Mouse (Mus musculus) heart, embryonic 12.5 days (tissue): Measurements from ENCODE around the gene Gsn. TPM values are rescaled to one million over a fixed set of nuclear protein-coding genes. Genes with fewer than 3 reads are reported as not detected.

Source experiments
- ATAC-seq: fragments of 200-750 bp; cut with Nextera tagmentation; 2 replicates; pipeline ENCODE4 v1.8.0; 2017; ENCODE audit warnings: moderate TSS enrichment, moderate library complexity; ENCODE audit not compliant: insufficient number of reproducible peaks, low FRiP score
- H3K27ac ChIP-seq: fragments of 300-500 bp; sonication (generic); 2 replicates; pipeline ENCODE4 v1.5.1; 2016; ENCODE audit warnings: mild to moderate bottlenecking, moderate library complexity; ENCODE audit not compliant: poor library complexity, severe bottlenecking
- H3K27me3 ChIP-seq: fragments of 300-500 bp; sonication (generic); replicated peaks from 2 replicates; pipeline ENCODE4 v1.6.1; 2016; ENCODE audit warnings: mild to moderate bottlenecking, moderate library complexity
- H3K36me3 ChIP-seq: fragments of 300-500 bp; sonication (generic); 2 replicates; pipeline ENCODE4 v1.6.1; 2016; ENCODE audit warnings: mild to moderate bottlenecking, moderate library complexity
- H3K4me1 ChIP-seq: fragments of 300-500 bp; sonication (generic); replicated peaks from 2 replicates; pipeline ENCODE4 v1.6.1; 2016; ENCODE audit warnings: mild to moderate bottlenecking
- H3K4me2 ChIP-seq: fragments of 300-500 bp; sonication (generic); 2 replicates; pipeline ENCODE4 v1.6.1; 2016; ENCODE audit warnings: mild to moderate bottlenecking, moderate library complexity
- H3K4me3 ChIP-seq: fragments of 300-500 bp; sonication (generic); 2 replicates; pipeline ENCODE4 v1.5.1; 2016; ENCODE audit warnings: mild to moderate bottlenecking
- H3K9ac ChIP-seq: fragments of 300-500 bp; sonication (generic); 2 replicates; pipeline ENCODE4 v1.6.1; 2016; ENCODE audit warnings: mild to moderate bottlenecking, moderate library complexity
- H3K9me3 ChIP-seq: fragments of 300-500 bp; sonication (generic); replicated peaks from 2 replicates; pipeline ENCODE4 v1.6.1; 2016; ENCODE audit warnings: mild to moderate bottlenecking, moderate library complexity
- WGBS: fragments of 180-500 bp; shearing (Covaris S2); methylation state at CpG from one replicate; pipeline ENCODE4 v1.1.7; 2016; 5-methylcytosine and 5-hydroxymethylcytosine counted together
- polyA plus RNA-seq: library from polyadenylated mRNA; unstranded; fragments of >200 nt; fragmentation: Nextera tagmentation; extraction: Ambion mirVana; gene quantifications from 2 replicates; pipeline ENCODE4 v1.2.1, GENCODE M21; 2016

Gsn gene
- polyA plus RNA-seq, 1 experiment from 2014 or later = 186 TPM

- Histone ChIP-seq H3K36me3 (no peaks in the 10 kb centered on the region), H3K4me2 (no peak overlapping the region), H3K4me1 (no peaks in the 10 kb centered on the region), H3K4me3 (no peak overlapping the region), H3K27ac (no peak overlapping the region), H3K27me3 (no peaks in the 10 kb centered on the region), H3K9ac (no peak overlapping the region), H3K9me3 (no peaks in the 10 kb centered on the region)
- no peak for ATAC-seq
- 63% methylated on average over 3 of the region's 3 CpGs for WGBS
Observed at GRCm38 (mm10) chr2:35342605-35343004, 86.4 kb downstream of the Gsn start.

DNA sequence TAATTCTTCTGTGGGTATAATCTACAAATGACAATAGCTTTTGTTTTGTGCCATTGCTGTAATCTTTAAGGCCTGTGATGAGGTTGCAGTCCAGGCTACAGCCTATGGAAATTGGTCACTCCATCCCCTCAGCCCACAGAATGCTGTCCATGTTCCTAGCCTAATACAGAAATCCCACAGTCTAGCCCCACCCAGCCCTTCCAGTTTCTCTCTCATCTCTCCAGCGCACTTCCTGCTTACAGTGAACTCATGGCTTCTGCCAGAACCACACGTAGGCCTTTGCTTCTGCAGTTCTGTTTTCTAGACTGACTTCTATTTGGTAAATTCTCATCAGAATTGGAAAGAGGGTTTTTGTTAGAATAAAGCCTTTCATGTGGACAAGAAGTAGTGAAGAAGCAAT is 89.8 kb downstream of the Gsn start:
- Histone ChIP-seq H3K27me3 (no peaks in the 10 kb centered on the region), H3K9me3 (no peaks in the 10 kb centered on the region), H3K9ac (no peak overlapping the region), H3K36me3 (no peaks in the 10 kb centered on the region), H3K4me2 (no peak overlapping the region), H3K27ac (no peak overlapping the region), H3K4me3 (no peak overlapping the region), H3K4me1 (no peaks in the 10 kb centered on the region)
- ATAC-seq = no peak
- WGBS = 43% methylated on average over 2 of the region's 2 CpGs

DNA sequence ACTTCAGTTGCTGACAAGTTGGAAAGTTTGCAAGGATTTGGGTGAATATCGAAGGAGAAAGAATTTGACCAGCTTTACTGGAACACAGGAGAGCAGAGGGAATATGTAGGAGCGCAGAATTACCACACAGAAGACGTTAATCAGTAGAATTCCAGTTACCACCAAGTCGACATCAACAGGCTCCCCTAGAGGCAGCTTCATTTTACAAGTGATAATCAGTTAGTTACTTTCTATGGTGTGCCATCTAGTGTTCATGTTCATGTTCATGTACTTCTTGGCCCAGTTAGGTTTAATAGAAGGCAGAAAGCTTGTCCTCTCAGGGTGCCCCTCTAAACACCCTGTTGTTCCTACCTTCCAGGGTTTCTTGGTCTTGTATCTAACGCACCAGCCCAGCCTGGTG is 93.0 kb downstream of the Gsn start:
- Histone ChIP-seq H3K27me3 (no peaks in the 10 kb centered on the region), H3K4me2 (no peak overlapping the region), H3K27ac (no peak overlapping the region), H3K36me3 (no peaks in the 10 kb centered on the region), H3K4me1 (no peaks in the 10 kb centered on the region), H3K9ac (no peak overlapping the region), H3K4me3 (no peak overlapping the region), H3K9me3 (no peaks in the 10 kb centered on the region)
- 43% methylated on average over 5 of the region's 5 CpGs for WGBS
- no peak for ATAC-seq

Other genes with a start within 250 kb of the Gsn start
- 0.17 TPM in 1 of 2 replicates, not detected in the other for gene Hc, start 194.9 kb upstream of the Gsn start, polyA plus RNA-seq
- 0.31 and 0.47 TPM in 2 replicates for gene AI182371, start 154.8 kb upstream of the Gsn start, polyA plus RNA-seq
- gene Cntrl, start 146.9 kb upstream of the Gsn start, polyA plus RNA-seq = 22.0 and 23.0 TPM in 2 replicates
- gene Rab14, start 55.3 kb upstream of the Gsn start, polyA plus RNA-seq = 255 and 280 TPM in 2 replicates
- 42.2 and 42.7 TPM in 2 replicates for gene Stom, start 80.6 kb downstream of the Gsn start, polyA plus RNA-seq
- not detected in 2 replicates for gene 4930568D16Rik, start 111.3 kb downstream of the Gsn start, polyA plus RNA-seq
- gene 4930402F06Rik, start 140.8 kb downstream of the Gsn start, polyA plus RNA-seq = not detected in 2 replicates
- 46.5 and 47.1 TPM in 2 replicates for gene Ggta1, start 206.9 kb downstream of the Gsn start, polyA plus RNA-seq